Mouse (Mus musculus) heart, embryonic 11.5 days (tissue): ENCODE results near the gene Paqr6. TPM values are rescaled to one million over a fixed set of nuclear protein-coding genes. Genes with fewer than 3 reads are reported as not detected.
"Not testable (repeated sequence)": the region's sequence is repeated elsewhere in the genome, so short reads cannot be mapped to it uniquely, and the experiment has no call there.

ENCODE experiments used
- ATAC-seq: fragments of 200-750 bp; cut with Nextera tagmentation; replicated peaks from 2 replicates; pipeline ENCODE4 v1.8.0; 2017; ENCODE audit warnings: moderate library complexity; ENCODE audit not compliant: insufficient number of reproducible peaks, low FRiP score, low TSS enrichment
- H3K27ac ChIP-seq: fragments of 300-500 bp; sonication (generic); 2 replicates; pipeline ENCODE4 v1.5.1; 2014; ENCODE audit warnings: mild to moderate bottlenecking, low read depth, low read length
- H3K27me3 ChIP-seq: fragments of 300-500 bp; sonication (generic); 2 replicates; pipeline ENCODE4 v1.6.1; 2014; ENCODE audit warnings: mild to moderate bottlenecking, low read length, mixed read lengths; ENCODE audit not compliant: control insufficient read depth, insufficient read depth
- H3K36me3 ChIP-seq: fragments of 300-500 bp; sonication (generic); 2 replicates; pipeline ENCODE4 v1.6.1; 2014; ENCODE audit warnings: mild to moderate bottlenecking, low read length, moderate library complexity, mixed read lengths; ENCODE audit not compliant: control insufficient read depth, insufficient read depth
- H3K4me1 ChIP-seq: fragments of 300-500 bp; sonication (generic); 2 replicates; pipeline ENCODE4 v1.6.1; 2014; ENCODE audit warnings: low read length; ENCODE audit not compliant: control insufficient read depth, insufficient read depth
- H3K4me2 ChIP-seq: fragments of 300-500 bp; sonication (generic); 2 replicates; pipeline ENCODE4 v1.6.1; 2014; ENCODE audit warnings: mild to moderate bottlenecking, moderate library complexity
- H3K4me3 ChIP-seq: fragments of 300-500 bp; sonication (generic); 2 replicates; pipeline ENCODE4 v1.5.1; 2014; ENCODE audit warnings: low read depth, low read length
- H3K9ac ChIP-seq: fragments of 300-500 bp; sonication (generic); 2 replicates; pipeline ENCODE4 v1.6.1; 2014; ENCODE audit warnings: mild to moderate bottlenecking, low read depth, low read length, moderate library complexity
- H3K9me3 ChIP-seq: fragments of 300-500 bp; sonication (generic); replicated peaks from 2 replicates; pipeline ENCODE4 v1.6.1; 2016; ENCODE audit warnings: low read length; ENCODE audit not compliant: control insufficient read depth
- WGBS: fragments of 180-500 bp; shearing (Covaris S2); extraction: QIAGEN DNeasy Blood & Tissue Kit; methylation state at CpG from one replicate; pipeline ENCODE4 v1.1.7; 2014; ENCODE audit not compliant: insufficient replicate concordance; 5-methylcytosine and 5-hydroxymethylcytosine counted together
- polyA plus RNA-seq: library from polyadenylated mRNA; unstranded; fragments of >200 nt; fragmentation: Nextera tagmentation; extraction: Ambion mirVana; gene quantifications from 2 replicates; pipeline ENCODE4 v1.2.1, GENCODE M21; 2014

Gene Paqr6
- polyA plus RNA-seq, 1 experiment from 2014 or later, result 2.7 TPM

DNA sequence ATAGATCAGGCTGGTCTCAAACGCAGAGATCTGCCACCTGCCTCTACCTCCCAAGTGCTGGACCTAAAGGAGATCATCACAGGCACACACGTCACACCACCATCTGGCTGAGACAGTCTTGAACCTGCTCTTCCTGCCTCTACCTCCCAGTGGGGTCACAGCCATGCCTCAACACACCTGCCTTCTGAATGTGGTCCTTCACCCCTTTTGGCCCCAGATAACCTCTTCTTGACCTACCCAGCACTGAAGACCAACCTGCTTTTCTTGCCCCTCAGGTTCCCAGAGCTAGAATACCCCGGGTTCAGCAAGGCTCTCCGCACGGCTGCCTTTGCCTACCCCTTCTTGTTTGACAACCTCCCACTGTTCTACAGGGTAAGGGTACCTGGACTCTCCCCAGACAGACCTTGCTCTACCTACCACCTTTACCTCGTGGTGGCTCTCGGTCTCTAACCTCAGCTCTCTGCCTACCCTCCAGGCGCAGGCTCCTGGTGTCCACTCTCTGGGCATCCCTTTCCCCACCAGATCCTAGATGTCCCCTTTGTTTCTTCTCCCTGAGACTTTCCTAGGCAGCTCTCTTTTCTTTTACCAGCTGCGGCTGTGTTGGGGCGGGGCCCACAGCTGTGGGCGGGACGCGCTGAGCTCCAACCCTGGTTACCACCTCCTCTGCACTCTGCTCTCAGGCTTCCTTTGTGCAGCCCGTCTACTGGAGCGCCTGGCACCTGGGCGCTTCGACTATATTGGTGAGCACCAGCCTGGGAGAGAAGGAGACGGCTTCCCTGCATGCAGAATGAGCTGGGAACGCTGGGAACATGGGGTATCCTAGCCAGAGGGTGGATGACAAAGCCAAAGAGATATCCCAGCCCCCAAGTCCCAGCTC, 11.6 kb downstream of the Paqr6 start:
- Histone ChIP-seq H3K4me3 (0 out of 2 replicates have a peak overlapping the region, but pooled peaks have one; percentile 8), H3K4me2 (peak overlapping the region; percentile 51), H3K9ac (peak overlapping the region; percentile 52; the same call in 1 of the 2 replicates)
- H3K9me3 ChIP-seq, H3K4me1 ChIP-seq, H3K27ac ChIP-seq, H3K36me3 ChIP-seq, H3K27me3 ChIP-seq: not testable (repeated sequence)
- peak; percentile 72; the same call in 1 of the 2 replicates for ATAC-seq
- WGBS, result 16% methylated on average over 18 of the region's 19 CpGs

GRCm38 (mm10) chr3:88376644-88377043, 12.3 kb downstream of the Paqr6 start:
- not testable (repeated sequence) for H3K9ac ChIP-seq, H3K27me3 ChIP-seq, ATAC-seq, H3K4me3 ChIP-seq, H3K4me1 ChIP-seq, H3K27ac ChIP-seq, H3K9me3 ChIP-seq, H3K36me3 ChIP-seq, H3K4me2 ChIP-seq
- WGBS, result 27% methylated on average over 5 of the region's 7 CpGs

DNA sequence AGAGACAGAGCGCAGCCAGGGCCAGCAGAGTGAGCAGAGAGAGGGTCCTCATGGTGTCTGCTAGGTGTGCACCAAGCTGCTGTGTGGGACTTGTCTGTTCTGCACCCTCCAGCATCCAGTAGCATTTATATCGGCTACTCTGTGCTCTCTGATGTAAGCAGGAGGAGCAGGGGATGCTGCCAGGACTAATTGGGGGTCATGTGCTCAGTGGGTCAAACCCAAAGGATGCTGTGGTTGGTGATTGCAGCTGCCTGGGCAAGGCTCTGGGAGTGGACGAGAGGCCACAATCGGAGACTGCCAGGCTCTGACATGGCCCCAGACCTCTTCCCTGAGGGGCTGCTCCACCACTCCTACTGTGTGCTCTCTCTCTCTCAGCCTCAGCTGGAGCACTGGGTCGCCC, 14.2 kb downstream of the Paqr6 start, which contains the start of gene Bglap2:
Bglap2 (minus strand) TSS at position 101 of the 400 bp plus-strand sequence.
- H3K36me3 ChIP-seq, H3K27me3 ChIP-seq, H3K4me2 ChIP-seq, ATAC-seq, H3K27ac ChIP-seq, H3K9ac ChIP-seq, H3K4me3 ChIP-seq, H3K4me1 ChIP-seq, H3K9me3 ChIP-seq: not testable (repeated sequence)
- WGBS, result 65% methylated on average over 4 of the region's 5 CpGs

DNA sequence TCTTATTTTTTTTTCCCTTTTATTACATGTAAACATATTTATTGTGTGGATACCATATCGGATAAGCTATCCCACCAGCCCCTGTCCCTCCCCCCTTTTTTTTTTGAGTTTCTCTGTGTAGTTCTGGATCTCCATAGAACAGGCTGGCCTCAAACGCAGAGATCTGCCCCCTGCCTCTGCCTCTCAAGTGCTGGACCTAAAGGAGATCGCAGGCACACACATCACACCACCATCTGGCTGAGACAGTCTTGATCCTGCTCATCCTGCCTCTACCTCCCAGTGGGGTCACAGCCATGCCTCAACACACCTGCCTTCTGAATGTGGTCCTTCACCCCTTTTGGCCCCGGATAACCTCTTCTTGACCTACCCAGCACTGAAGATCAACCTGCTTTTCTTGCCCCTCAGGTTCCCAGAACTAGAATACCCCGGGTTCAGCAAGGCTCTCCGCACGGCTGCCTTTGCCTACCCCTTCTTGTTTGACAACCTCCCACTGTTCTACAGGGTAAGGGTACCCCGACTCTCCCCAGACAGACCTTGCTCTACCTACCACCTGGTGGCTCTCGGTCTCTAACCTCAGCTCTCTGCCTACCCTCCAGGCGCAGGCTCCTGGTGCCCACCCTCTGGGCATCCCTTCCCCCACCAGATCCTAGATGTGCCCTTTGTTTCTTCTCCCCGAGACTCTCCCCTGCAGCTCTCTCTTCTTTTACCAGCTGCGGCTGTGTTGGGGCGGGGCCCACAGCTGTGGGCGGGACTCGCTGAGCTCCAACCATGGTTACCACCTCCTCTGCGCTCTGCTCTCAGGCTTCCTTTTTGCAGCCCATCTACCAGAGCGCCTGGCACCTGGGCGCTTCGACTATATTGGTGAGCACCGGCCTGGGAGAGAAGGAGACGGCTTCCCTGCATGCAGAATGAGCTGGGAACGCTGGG, 17.3 kb downstream of the Paqr6 start:
- not testable (repeated sequence) for H3K27me3 ChIP-seq, H3K36me3 ChIP-seq, H3K4me1 ChIP-seq, H3K4me3 ChIP-seq, H3K27ac ChIP-seq, H3K9me3 ChIP-seq, H3K9ac ChIP-seq
- H3K4me2 ChIP-seq, result peak overlapping the region; percentile 48
- WGBS, result 9% methylated on average over 19 of the region's 22 CpGs
- peak; percentile 58 for ATAC-seq

DNA sequence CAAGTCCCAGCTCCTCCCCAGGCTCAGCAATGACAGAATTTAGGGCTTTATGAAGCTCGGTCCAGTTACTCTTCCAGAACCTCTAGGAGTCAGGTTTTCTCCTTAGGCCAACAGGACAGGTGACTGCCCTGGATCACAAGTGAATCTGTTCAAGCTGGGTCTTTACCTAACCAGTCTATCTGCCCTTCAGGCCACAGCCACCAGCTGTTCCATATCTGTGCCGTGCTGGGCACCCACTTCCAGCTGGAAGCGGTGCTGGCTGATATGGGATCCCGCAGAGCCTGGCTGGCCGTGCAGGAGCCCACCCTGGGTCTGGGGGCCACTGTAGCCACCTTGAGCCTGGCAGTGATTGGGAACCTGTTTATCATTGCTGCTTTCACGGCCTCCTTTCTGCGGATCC, 18.0 kb downstream of the Paqr6 start:
- H3K9me3 ChIP-seq, H3K4me3 ChIP-seq, H3K4me1 ChIP-seq, ATAC-seq, H3K27me3 ChIP-seq, H3K9ac ChIP-seq, H3K4me2 ChIP-seq, H3K27ac ChIP-seq, H3K36me3 ChIP-seq: not testable (repeated sequence)
- 31% methylated on average over 1 of the region's 7 CpGs for WGBS

- no peak within 1 kb of the TSS for H3K27ac ChIP-seq
- H3K4me1 ChIP-seq, result no peaks in the 10 kb centered on the region
- no peak within 1 kb of the TSS for H3K4me3 ChIP-seq
- H3K27me3 ChIP-seq, result no peaks in the 10 kb centered on the region
- 74% methylated on average over 5 of the region's 5 CpGs for WGBS
- no peaks in the 10 kb centered on the region for H3K36me3 ChIP-seq
- no peak for ATAC-seq
- no peak within 1 kb of the TSS for H3K9ac ChIP-seq
- no peaks in the 10 kb centered on the region for H3K9me3 ChIP-seq
- no peak within 1 kb of the TSS for H3K4me2 ChIP-seq
Observed at GRCm38 (mm10) chr3:88384364-88384763, 20.0 kb downstream of the Paqr6 start, which contains the start of gene Bglap. Gene Bglap, minus strand, starts transcription at chr3:88384464.

GRCm38 (mm10) chr3:88393776-88394375, 29.5 kb downstream of the Paqr6 start:
- H3K4me3 ChIP-seq, result no peak overlapping the region
- ATAC-seq, result peak; percentile 42
- 0 out of 2 replicates have a peak, but pooled peaks cover 3% of the 10 kb centered on the region for H3K36me3 ChIP-seq
- H3K4me1 ChIP-seq, result no peaks in the 10 kb centered on the region
- no peaks in the 10 kb centered on the region for H3K9me3 ChIP-seq
- H3K27me3 ChIP-seq, result no peaks in the 10 kb centered on the region
- H3K4me2 ChIP-seq, result no peak overlapping the region
- H3K27ac ChIP-seq, result no peak overlapping the region
- 88% methylated on average over 9 of the region's 9 CpGs for WGBS
- H3K9ac ChIP-seq, result no peak overlapping the region

GRCm38 (mm10) chr3:88395288-88395687, 30.9 kb downstream of the Paqr6 start:
- H3K4me3 ChIP-seq, result no peak overlapping the region
- no peaks in the 10 kb centered on the region for H3K27me3 ChIP-seq
- no peaks in the 10 kb centered on the region for H3K9me3 ChIP-seq
- H3K4me1 ChIP-seq, result no peaks in the 10 kb centered on the region
- H3K9ac ChIP-seq, result no peak overlapping the region
- H3K36me3 ChIP-seq, result 0 out of 2 replicates have a peak, but pooled peaks cover 3% of the 10 kb centered on the region
- no peak overlapping the region for H3K27ac ChIP-seq
- no peak for ATAC-seq
- no peak overlapping the region for H3K4me2 ChIP-seq
- 92% methylated on average over 6 of the region's 6 CpGs for WGBS
